Mouse (Mus musculus): Measurements from ENCODE around the gene Il17ra.
A peak's percentile ranks its signal among the peaks of the same experiment; 100 is the strongest.

- 0 out of 2 replicates have a peak, but pooled peaks have one; percentile 40 for TF ChIP-seq EP300 (IDR thresholded peaks at IDR 0.05)
- no peak for TF ChIP-seq CTCF (IDR thresholded peaks at IDR 0.05)
Measured at GRCm38 (mm10) chr6:120479302-120479701, 16.3 kb downstream of the Il17ra start.
